Mouse (Mus musculus) embryo, embryonic 11.5 days (tissue): ENCODE measurements around the gene Cbx4.
"Not testable (repeated sequence)": the region's sequence is repeated elsewhere in the genome, so short reads cannot be mapped to it uniquely, and the experiment has no call there.

Experiments used
- DNase-seq: peaks from one replicate; pipeline ENCODE4 v3.0.0-alpha.2; 2012; ENCODE audit warnings: low read depth, low spot score

Cbx4 gene

DNA sequence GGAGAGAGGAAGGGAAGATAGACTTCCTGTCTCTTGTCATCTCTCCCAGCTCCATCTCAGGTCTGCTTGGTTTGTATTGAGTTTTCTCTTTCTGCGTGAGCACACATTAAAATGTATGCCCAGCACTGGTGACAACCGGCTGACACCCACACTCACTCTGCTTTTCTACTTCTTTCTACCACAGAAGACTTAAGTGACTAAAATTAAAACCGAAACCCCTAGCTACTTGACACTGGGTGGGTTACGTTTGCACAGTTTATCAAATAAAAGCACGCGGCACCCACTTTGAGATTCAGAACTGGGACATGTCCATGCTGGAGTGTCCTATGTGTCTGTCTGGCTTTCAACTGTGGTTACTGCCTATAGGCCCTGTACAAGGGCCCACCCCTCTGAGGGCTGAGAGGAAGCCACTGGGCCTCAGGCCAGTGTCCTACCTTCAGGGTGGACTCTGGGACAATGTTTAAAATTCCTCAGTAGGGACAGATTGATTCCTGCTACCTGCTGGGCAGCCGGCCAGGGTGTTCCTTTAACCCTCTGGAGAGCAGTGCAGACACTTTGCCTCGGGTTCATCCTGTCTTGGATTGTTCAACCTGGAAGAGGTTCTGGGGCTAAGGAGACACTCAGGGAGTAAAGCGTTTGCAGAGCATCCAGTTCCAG is 23.5 kb upstream of the Cbx4 start:
- no peak for DNase-seq

DNA sequence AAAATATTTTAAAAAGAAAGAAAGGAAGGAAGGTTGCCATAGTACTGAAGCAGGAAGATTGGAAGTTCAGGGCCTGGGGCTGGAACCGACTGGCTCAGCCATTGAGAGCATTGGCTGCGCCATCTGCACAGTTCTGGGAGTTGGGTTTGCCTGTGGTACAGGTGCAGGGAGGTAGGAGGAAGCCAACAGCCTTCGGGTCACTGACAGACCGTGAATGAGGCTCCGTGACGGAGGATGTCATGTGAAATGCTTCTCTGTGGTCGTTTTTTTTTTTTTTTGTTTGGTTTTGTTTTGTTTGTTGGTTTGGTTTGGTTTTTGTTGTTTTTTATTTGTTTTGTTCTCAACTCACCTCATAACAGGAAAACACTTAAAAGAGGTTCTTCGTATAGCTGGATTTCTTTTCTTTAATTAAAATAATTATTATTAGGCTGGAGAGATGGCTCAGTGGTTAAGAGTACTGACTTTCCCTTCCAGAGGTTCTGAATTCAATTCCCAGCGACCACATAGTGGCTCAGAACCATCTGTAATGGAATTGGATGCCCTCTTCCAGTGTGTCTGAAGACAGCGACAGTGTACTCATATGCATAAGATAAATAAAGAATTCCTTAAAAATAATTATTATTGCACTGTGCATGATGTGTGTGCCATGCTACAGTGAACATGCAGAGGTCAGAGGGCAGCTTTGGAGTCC is 22.7 kb upstream of the Cbx4 start:
- DNase-seq: no peak

- no peak for DNase-seq
Measured at GRCm38 (mm10) chr11:119106289-119106688, 20.3 kb upstream of the Cbx4 start.

GRCm38 (mm10) chr11:119105748-119106147 is 19.7 kb upstream of the Cbx4 start:
- DNase-seq: no peak

DNA sequence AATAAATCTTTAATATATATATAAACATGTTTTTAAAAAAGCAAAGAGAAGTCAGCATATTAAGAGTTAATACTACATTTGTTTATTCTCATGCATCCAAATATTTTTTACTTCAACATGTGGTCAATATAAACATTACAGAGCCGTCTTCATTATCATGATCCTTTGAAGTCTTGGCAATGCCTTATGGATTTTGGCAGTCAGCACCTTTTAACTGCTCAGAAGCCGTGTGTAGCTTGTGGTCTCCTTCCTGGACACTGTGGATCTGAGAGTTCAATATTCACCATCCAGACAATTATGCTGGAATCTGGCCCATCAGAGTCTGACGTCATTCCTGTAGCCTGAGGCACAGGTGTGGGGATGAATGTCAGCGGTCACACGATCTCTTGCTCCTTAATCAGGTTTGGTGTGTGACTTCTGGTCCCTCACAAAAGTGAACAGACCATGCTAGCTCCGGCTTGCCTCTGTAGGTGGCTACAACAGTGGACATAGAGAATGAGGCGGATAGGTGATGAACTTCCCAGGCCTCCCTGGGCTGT is 19.1 kb upstream of the Cbx4 start:
- DNase-seq: no peak

- no peak for DNase-seq
Measured at GRCm38 (mm10) chr11:119103991-119104390, 18.0 kb upstream of the Cbx4 start.

DNA sequence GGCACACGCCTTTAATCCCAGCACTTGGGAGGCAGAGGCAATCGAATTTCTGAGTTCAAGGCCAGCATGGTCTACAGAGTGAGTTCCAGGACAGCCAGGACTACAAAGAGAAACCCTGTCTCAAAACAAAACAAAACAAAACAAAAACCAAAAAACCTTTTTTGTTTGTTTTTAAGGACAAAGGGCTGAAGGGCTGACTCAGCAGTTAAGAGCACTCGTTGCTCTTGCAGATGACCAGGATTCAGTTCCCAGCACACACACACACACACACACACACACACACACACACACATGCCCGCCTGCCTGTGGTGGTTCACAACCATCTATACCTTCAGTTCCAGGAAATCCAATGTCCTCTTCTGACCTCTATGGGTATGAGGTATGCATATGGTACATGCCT is 14.3 kb upstream of the Cbx4 start:
- not testable (repeated sequence) for DNase-seq

DNA sequence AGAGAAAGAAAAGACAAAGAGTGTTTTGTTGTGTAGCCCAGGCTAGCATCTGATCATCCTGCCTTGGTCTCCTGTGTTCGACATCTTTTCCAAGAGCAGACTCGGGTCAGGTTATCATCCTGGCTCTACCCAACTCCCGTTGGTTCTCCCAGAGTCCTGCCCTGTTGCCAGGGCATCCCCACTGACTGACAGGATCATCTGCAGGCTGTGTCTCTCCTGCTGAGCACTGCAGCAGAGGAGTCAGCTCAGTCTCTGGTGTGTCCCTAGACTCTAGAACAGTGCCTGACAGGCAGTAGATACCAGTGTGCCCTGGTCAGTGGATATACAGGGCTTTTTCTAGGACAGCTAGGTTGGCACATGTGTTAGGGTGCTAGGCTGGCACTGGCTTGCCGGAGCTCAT is 12.2 kb upstream of the Cbx4 start:
- no peak for DNase-seq

DNA sequence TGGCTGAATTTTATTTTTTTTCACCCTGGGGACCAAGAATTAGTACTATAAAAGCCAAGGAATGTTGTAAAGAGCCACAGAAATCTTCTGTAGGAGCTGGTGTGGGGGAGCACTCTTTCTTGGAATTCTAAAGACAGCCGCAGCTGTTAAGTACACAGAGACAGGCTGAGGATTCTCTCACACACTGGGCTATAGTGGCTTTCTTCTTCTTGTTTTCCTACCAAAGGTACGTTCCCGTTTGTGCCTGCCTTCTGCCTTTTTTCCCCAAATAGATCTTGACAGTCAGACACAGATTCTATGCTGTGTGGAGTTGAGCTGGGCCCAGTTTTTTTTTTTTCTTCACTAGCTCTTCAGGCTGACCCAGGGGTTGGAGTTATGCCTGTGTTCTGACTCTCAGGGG is 9.4 kb upstream of the Cbx4 start:
- DNase-seq: no peak

DNA sequence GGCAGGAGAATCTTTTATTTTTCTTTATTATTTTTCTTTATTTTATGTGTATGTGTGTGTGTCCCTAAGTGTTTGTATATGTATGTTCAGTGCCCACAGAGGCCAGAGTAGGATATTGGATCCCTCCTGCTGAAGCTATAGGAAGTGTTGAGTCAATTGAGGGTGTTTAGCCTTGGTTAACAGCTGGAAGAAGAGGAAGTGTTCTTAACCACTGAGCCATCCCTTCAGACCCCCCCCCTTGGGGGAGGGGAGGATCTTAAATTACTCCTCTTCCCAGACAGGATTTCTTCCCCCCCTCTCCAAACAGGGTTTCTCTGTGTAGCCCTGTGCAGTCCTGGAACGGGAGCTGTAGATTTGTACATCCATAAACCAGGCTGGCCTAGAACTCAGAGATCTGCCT is 7.3 kb upstream of the Cbx4 start:
- no peak for DNase-seq

GRCm38 (mm10) chr11:119092286-119092685 is 6.3 kb upstream of the Cbx4 start:
- no peak for DNase-seq

DNA sequence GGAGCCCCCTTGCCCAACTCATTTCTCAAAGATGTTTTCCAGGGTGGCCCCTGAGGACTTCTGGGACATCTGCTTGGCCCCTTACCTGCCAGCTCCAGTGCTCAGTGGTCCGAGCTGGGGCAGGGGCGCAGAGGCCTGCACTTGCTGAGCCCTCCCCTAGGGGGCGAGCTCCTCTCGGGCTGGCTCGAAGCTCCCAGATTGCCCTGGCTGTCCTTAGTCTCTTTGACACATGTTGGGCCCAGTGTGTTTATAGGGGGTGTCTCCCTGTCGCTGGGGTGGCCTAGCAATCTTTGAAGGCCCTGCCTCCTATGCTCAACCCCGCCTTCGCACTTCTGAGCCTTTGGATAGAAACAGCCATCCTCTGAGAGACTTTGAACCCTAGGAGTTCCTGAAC is 5.6 kb upstream of the Cbx4 start:
- DNase-seq: no peak

- no peak for DNase-seq
Measured at GRCm38 (mm10) chr11:119090961-119091597, 5.1 kb upstream of the Cbx4 start.

DNA sequence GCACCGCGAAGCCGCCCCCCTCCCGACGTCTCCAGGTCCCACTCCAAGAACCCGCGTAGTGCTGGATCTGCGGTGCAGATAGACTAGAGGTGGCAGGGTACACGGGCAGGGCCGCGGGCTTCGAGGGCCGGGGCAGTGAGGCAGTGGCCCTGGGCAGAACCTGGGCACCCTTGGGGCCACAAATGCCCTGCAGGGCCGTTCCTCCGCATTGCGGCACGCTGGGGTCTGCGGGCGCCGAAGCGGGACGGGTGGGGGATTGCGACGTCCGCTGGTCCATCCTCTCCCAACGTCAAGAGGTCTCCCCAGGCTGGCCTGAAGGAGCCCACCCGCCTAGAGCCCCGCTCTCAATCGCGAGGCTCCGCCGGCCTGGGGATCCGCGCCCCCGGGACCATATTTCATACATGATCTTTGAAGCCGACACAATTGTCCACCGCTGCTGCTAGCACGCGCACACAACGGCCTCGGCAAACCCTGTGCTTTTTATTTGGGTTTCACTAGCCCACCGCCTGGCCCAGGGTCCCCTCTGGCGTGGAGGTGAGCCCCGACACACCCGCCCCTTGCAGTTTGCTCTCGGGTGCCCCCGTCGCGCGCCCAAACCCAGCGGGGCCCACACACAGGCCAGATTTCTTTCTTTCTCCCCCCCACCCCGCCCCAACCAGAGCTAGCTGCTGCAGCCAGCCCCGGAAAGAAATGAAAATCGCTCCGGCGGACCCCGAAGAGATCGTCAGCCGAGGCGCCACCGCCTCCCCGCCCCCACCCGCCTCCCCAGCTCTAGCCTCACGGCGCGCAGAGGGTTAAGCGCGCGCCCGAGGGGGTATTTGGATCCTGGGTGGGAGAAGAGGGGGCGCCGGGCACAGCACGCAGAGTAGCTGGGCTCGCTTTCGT is 4.3 kb upstream of the Cbx4 start:
- no peak for DNase-seq

DNA sequence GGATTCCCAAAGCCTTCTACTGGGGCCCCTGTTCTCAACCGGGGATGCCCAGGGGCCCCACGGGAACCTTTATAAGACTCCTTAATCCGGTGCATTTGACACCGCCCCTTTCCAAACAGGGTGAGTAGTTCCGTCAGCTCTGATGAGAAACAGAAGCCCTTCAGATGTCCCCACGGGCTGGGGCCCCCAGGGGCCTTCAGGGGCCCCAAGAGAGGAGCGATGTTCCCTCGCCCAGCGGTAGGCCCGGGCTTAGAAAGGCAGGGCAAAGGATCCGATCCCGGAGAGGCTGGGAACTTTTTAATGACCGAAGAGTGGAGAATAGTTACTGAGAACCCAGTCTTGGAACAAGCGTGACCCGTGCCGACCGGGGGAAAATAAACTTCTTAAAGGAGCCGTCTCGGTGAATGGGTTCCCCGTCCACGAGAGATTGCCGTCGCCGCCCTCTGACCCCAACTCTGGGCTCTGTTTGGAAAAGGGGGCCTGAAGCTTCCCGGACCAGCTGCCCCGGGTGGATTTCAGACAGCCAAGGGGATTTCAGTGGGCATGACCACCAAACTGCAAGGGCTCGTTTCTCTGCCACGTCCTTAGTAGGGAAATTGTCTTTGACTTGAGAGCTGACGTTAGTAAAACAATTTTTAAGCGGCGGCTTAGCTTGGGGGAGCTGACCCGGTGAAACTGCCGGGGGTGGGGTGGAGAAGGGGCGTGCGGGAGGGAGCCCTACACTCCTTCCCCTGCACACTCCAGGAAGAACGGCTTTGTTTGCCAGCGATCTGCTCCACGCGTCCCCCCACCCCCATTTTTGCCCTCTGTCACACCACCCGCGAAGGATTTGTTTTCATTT is 3.4 kb upstream of the Cbx4 start:
- DNase-seq: no peak

GRCm38 (mm10) chr11:119088391-119089234 is 2.6 kb upstream of the Cbx4 start:
- DNase-seq: no peak

- no peak for DNase-seq
Measured at GRCm38 (mm10) chr11:119087301-119088082, 1.5 kb upstream of the Cbx4 start.

DNA sequence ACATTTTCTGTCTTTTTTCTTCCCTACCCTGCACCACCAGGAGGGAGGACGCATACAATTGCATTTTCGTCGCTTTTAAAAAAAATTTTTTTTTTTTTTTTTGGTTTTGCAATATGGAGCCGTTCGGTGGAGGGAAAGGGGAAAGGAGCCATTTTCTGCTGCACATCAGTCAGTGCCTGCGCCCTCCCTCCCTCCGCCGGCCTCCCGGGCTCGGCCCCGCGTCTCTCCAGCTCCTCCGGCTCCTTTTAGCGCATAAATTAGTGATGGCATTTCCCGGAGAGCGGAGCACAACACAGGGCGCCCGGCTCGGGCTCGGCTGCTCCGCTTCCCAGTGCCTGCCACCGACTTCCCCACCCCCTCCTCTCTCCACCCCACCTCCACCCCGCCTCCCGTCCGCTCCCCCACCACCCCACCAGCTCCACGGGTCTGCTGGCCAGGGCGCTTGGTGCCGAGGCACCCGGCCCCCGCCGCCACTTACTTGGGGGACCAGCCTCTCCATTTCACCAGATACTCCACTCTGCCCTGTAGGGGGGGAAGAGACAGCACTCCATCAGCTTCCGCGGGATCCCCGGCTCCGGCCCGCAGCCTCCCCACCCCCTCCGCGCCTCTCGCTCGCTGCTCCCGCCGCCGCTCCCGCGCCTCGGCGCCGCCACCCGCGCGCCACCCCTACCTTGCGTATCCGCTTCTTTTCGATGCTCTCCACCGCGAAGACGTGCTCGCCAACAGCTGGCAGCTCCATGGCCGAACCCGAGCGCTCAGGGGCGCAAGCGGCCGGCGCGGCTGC is 550 bp downstream of the Cbx4 start:
- peak; percentile 55 for DNase-seq
